Mouse (Mus musculus) ES-Bruce4 (cell line): ENCODE data around the gene Prune1.

Experiments used
- CTCF ChIP-seq: IDR thresholded peaks from one replicate; pipeline ENCODE4 v1.8.1; 2011; ENCODE audit warnings: low read depth, low read length
- POLR2A ChIP-seq: IDR thresholded peaks from one replicate; pipeline ENCODE4 v1.8.1; 2011; ENCODE audit warnings: low read length; ENCODE audit not compliant: insufficient read depth

DNA sequence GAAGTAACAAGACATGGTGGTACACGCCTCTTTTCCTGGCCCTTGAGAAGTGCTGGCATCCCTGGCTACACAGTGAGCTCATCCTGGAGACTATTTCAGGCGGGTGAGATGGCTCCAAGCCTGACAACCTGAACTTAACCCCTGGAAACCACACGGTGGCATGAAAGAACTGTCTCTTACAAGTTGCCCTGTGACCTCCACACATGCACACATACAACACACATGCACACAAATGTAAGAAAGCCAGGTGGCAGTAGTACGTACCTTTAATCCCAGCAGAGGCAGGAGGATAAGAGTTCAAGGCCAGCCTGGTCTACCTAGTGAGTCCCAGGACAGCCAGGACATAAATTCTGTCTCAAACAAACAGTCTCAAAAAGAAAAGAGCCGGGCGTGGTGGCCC is 42.9 kb downstream of the Prune1 start:
- TF ChIP-seq POLR2A (no peak), CTCF (no peak)
